Mouse (Mus musculus) lung, adult 18-20 months (tissue): ENCODE results near the gene Cntnap1.
"Not testable (repeated sequence)": the region's sequence is repeated elsewhere in the genome, so short reads cannot be mapped to it uniquely, and the experiment has no call there.

ENCODE experiments used
- DNase-seq, 2 experiments: peaks; one replicate each; pipeline ENCODE4 v3.0.0; 2022; ENCODE audit warnings: mixed read lengths in 2 of 2

The Cntnap1 gene

DNA sequence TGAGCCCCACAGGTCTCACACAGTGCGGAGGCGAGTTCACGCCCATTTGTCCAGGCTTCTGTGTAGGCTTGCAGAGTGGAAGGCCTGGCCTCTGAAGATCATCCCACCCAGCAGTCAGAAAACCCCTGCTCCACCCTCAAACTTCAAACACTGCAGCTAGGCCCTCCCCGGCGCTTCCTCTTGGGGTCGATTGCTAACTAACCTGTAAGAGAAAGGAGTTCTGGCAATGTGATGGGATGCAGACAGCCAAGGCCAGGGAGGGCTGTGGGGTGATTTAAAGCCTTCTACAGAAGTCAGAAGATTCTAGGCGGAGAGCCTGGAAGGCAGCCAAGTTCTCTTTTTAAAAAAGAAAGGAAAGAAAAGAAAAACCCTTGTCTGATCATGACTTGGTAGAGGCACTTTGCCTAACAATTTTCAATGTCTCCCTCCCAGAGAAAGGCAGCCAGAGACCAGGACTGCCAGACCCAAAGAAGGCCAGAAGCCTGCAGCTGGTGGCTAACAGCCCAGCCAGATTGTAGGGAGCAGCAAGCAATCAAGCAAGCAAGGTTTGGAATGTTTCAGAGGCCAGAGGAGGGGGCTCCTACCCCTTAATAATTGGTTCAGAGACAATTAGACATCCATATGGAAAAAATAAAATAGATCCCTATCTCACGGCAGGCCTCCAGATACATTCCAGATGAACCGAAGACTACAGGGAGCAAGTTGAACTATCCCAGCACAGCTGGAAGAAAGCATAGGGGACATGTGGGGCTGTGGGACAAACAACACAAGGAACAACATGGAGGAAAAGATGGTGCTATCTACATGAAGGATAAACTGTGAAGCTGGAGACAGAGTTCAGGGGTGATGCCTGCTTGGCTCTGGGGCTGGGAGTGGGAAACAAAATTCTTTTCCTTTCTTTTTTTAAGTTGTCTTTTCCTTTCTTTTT, 20.9 kb upstream of the Cntnap1 start:
- DNase-seq = no peak

DNA sequence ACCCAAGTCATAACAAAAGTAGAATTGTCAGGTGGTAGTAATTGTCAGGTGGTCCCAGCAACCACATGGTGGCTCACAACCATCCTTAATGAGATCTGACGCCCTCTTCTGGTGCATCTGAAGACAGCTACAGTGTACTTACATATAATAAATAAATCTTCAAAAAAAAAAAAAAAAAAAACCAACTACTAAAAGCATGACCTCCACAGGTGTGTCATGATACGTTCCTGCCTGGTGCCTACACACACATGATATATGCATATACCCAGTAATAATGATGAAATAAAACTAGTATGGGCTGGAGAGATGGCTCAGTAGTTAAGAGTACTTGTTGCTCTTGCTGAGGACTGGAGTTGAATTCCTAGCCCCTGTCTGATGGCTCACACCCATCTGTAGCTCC, 19.3 kb upstream of the Cntnap1 start:
- no peak for DNase-seq

DNA sequence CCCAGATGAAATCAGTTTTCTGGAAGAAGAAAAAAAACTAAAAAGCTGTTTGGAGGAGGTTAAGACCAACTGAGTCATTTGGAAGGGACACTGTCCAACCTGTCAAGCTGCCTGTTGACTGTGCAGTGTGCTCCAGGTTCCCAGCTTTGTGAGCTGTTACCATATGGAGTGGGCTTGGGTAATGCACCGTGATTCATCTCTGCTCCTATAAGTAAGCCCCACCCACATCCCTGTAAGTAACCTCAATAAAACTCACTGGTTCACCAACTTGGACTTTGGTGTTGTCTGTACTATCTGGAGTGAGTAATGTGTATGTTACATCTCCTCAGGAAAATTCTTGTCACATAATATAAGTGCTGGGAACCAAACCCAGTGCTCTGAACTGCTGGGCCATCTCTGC, 17.5 kb upstream of the Cntnap1 start:
- no peak for DNase-seq

DNA sequence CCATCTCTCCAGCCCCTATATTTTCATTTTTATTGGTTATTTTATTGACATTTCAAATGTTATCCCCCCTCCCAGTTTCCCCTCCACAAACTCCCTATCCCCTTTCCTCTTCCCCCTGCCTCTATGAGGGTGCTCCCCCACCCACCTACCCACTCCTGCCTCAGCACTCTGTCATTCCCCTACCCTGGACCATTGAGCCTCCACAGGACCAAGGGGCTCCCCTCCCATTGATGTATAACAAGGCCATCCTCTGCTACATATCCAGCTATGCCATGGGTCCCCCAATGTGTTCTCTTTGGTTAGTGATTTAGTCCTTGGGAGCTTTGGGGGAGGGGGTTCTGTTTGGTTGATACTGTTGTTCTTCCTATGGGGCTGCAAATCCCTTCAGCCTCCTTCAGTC, 15.7 kb upstream of the Cntnap1 start:
- no peak for DNase-seq

DNA sequence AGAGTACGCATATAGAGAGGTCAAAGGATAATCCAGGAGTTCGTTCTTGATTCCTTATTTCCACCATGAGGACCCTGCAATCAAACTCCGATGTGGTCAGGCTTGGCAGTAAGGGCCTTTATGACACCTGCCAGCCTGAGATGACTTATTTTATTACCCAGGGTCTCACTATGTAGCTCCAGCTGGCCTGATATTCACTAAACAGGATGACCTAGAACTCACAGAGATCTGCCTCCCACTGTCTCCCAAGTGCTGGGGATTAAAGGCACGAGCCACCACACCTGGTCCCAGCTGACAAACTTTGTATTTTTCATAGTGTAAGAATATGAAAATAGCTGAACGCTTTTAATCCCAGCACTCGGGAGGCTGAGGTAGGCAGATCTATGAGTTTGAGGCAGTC, 15.2 kb upstream of the Cntnap1 start:
- no peak for DNase-seq

DNA sequence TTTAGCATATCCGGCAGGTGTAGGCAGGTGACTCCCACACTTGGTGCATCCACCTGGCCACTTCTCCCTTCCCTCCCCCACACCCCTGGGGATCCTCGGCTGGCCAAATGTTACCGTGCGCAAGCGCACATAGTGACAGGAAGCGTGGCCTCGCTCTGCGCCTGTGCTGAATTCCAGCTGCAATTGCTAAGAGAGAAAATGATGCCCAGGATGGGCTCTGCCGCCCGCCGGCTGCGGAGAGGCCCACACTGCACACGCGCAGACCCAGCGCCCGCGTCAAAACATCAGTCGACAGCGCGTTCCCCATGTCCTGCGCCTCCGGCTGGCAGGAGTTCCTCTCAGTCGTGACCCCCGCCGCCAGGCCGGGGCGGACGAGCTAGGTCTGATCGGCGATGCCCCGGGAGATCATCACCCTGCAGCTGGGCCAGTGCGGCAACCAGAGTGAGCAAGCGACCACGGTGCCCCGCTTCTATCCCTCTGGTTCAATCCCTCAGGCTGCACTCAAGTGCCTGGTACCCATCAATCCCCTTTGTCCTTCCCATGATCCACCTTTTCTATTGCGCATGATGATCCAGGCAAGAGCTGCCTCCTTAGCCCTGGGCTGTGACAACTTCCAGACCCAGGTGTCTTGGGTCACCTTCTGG, 14.5 kb upstream of the Cntnap1 start, which contains the start of gene Tubg2:
Gene Tubg2 (plus strand): TSS at position 180 of the 644 bp plus-strand sequence.
- peak in 1 of 2 experiments; percentile 49 for DNase-seq

DNA sequence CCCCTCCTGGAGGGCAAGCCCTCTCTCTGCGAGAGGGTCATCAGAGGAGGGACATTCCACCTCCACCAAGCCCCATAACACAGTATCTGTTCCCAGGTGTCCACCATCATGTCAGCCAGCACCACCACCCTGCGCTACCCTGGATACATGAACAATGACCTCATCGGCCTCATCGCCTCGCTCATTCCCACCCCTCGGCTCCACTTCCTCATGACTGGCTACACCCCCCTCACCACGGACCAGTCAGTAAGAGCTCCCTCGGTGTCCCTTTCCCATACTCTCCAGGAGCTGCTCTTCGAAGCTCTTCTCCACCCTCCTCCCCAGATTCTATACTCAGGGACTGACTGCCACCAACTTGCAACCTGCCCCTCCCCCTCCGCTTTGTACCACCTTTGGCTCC, 10.2 kb upstream of the Cntnap1 start:
- DNase-seq = not testable (repeated sequence)

DNA sequence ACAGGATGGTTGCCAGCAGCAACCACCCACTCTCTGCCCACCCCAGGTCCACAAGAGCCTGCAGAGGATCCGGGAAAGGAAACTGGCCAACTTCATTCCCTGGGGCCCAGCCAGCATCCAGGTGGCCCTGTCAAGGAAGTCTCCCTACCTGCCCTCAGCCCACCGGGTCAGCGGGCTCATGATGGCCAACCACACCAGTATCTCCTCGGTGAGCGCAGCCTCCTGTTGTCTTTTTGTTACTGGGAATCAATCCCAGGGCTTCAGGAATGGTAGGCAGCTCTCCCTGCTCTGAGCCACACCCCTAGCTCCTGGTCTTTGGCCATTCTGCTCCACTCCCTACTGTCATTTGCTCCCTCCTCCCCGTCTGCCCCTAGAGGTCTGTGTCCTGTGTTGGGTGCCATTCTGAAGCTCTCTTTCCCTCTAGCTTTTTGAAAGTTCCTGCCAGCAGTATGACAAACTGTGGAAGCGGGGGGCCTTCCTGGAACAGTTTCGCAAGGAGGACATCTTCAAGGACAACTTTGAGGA, 9.3 kb upstream of the Cntnap1 start:
- not testable (repeated sequence) for DNase-seq

DNA sequence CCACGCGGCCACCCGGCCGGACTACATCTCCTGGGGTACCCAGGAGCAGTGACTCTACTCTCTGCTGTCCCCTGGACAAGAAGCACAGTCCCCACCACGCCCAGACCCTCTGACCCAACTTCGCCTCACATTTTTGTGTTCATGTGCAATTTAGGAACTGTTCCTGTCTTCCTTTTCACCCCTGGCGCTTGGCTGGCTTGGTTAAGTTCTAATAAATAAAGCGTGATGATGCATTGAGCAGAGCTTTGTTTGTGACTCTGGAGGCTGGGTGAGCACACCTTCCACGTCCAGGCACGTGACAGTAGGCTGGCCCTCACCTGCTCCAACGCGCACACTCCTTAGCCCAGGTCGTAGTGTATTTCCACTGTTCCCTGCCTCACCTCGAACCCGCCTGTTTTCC, 8.8 kb upstream of the Cntnap1 start:
- DNase-seq = no peak

DNA sequence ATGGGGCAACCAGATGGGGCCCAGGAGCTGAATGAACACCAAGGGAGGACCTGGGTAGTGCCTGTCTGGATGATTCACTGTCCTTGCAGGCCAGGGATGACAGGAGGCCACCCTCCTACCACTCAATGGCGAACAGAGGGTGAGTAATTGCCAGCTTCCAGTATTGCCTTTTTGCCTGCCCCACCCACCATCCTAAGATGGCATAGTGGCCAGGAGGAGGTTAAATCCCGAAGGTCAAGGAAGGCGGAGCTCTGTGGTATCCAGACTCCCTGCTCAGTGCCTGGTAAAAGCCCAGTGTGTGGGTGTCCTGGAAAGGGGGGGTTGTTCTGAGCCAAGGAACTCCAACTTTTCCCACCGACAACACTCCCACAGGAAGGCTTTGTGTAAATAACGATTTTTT, 8.0 kb upstream of the Cntnap1 start:
- DNase-seq = no peak

DNA sequence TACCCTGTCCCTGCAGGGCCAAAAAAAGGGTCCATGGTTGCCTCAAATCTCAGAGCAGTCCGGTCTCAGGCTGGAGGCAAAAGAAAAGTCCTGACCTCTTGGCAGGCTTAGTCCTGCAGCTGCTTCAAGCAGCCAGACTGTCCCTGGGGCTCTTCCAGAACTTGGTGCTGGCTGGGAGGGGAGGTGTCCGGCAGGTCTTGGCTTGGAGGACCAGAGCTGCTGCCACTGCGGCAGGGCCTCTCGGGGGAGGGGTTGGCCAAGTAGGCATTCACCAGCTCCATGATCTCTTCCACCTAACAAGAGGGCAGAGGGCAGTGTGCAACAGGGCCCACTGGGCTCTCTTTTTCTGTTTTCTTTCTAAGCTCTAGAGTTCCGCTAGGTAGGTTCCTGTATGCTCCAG, 7.6 kb upstream of the Cntnap1 start:
- DNase-seq = peak; percentile 64 to 65

DNA sequence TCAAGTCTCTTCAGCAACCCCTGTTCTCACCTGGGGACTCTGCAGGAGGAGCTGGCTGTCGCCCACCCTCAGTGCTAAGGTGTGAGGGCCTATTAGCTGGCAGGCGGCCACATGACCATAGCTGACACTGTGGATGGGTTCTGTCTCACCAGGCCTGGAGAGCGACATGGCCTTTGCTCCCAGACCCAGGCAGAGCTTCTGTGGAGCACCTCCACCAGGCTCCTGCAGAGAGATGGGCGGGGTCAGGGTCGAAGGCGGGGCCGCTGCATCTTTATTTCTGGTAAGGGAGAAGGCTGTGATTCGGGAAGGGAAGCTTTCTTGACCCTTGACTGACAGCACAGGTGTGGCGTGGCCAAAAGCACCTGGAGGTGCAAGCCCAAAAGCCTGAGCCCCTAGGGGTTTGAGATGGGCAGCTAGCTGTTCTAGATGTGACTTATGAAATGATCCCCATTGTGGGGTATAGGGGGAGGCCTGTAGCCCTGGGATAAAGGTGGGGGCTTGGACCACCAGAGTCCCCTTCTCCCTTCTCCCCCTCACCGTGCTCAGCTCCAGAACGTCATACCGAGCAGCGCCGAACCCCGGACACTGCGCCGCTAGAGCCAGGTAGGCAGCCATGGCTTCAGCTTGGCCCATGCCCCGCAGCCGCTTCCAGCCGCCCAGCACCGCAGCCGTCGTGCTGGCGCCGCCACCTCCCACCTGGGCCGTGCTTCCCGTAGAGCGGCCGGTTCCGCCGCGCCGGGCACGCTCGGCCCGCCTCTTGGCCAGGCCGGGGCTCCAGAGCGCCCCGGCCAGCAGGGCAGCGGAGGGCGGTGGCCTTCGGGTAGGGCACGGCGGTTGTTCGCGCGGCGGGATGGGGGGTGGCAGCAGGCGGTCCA, 6.6 kb upstream of the Cntnap1 start:
- no peak for DNase-seq

DNA sequence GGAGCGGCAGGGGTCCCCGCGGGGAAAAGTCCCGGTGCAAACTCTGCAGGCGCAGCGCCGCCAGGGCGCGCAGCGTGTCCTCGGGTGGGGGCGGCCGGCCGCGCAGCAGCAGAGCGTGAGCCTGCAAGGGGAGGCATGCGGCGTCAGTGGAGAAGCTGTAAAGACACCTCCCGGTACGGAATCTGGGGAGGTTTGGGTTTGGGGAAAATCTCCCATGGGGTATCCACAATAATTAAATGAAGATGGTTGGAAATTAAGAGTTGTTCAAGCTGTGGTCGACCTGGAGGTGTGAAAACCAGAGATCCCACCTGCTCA, 6.0 kb upstream of the Cntnap1 start:
- no peak for DNase-seq

DNA sequence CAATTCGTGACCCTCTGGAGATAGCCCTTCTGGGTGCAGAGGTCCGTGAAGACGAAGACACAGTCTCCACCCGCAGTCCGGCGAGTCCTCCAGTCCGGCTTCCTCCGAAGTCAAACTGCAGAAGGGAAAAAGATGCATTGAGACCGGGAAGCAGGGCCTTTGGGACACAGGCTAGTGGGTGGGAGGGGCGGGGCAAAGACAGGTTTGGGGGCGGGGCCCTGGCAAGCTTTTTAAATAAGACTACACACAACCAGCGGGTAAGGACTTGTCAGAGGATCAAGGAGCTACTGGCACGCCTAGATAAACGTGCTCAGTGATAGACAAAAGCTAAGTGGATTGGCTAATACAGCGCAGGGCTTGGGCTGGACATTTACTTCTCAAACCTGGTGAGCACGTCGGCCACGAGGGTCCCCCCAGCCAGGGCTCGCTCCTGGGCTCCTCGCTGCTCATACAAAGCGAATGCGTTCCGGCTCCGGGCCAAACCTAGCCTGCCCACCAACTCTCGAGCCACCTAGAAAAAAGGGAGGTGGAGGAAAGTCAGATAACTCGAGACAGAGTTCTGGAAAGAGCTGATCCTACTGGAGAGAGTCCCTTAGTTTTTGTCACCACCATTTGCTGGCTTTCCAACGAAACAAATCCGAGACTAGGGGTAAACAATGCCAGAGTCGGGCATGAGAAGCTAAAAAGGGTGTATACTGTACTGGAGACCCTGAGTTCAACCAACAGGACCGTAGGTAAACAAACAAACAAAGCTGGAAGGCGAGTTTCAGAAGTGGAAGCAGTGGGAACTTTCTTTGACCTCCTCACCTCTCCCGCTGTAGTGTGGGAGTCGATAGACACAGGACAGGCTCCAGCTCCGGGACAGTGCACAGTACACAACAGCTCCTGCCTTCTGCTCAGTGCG, 5.4 kb upstream of the Cntnap1 start:
- DNase-seq = peak in 1 of 2 experiments; percentile 30

DNA sequence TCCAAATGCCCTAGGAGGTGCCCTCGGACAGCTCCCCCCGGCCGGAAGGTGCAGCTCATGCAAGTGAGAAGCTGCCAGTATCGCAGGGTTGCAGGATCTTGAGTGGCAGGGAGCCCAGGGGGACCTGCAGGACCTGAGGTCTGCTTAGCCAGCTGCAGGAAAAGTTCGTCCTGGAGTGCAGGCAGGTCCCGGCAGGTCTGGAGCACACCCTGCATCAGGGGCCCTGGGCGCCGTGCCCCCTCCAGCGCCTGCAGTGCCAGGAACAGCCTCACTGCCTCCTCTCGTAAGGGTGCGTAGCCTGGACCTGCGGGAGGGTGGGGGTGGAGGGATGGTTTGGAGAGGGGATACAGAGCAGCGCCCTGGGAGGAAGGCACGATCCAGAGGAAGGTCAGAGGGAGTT, 4.0 kb upstream of the Cntnap1 start:
- no peak for DNase-seq

DNA sequence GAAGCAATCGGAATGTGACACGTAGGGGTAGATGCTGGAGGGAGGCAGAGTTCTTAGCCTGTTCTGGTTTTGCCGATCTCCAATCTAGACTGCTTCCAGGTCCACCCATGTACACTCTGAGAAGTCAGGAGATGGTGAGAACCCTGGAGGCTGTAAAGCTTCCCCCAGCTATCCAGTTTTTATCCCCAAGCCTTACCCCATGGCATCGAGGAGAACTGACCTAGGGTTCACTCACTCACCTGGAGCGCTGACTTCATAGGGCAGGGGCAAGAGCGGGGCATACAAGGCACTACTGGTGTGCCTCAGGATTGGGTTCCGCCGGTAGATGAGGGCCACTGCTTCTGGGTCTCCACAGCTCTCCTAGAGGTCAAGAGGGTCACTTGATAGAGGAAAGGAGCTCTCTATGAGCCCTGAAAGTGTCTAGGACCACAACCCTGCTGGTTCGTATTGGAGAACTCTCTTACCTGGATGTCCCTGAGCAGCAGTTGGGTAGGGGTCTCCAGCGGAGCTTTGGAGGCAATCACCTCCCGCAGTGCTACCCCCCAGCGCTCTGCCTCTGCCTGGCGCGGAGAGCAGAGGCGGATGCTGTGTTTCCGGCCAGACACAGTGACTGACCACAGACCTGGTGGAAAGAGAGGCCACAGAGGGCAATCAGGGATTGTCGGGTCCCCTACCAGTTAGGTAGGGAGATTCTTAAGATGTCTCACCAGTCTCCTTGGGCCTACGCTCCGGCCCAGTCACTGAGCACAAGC, 2.9 kb upstream of the Cntnap1 start:
- DNase-seq = no peak

DNA sequence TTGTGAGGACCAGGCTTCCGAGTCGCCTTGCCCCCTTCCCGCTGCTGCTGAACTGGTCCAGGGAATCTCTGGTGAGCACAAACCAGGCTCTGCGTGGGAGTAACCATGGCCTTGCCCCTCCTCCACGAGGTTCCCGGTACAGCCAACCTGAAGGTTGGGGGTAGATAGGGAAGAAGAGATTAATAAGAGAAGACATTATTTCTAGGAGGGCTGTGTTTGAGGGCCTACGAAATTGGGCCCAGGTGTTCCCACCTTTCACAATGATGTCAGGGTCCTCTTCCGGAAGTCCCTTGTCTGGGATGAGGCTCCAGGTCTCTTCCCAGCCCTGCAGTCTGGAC, 2.4 kb upstream of the Cntnap1 start:
- DNase-seq = no peak

DNA sequence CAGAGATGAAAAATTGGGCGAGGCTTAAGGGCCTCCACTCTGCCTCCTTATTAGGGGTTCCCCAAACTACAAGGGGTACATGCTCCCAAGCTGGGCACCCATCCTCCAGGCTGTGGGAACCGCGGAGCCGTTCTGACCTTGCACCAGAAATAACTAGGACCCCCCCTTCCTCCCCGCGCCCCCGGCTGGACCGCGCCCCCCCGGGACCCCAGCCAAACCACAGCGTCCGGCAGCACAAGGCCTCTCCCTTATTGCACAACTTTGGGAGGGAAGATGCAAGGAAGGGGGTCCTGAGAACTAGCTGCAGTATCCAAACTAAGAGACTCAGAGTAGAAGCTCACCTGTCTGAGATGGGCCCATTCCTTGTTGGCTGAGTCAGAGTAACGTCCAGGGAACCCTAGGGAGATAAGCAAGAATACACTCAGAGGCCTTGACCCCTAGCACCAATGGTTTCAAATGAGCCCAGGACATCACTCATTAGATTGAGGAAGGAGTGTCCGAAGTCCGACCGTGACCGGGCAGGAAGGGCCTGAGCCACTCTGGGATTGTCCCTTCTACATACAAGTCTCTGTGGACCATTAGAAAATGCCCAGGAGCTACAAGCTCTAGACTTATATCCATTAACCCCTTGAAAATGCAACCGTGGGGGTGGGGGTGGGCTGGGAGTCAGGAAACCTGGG, 1.9 kb upstream of the Cntnap1 start:
- DNase-seq = peak in 1 of 2 experiments; percentile 39

DNA sequence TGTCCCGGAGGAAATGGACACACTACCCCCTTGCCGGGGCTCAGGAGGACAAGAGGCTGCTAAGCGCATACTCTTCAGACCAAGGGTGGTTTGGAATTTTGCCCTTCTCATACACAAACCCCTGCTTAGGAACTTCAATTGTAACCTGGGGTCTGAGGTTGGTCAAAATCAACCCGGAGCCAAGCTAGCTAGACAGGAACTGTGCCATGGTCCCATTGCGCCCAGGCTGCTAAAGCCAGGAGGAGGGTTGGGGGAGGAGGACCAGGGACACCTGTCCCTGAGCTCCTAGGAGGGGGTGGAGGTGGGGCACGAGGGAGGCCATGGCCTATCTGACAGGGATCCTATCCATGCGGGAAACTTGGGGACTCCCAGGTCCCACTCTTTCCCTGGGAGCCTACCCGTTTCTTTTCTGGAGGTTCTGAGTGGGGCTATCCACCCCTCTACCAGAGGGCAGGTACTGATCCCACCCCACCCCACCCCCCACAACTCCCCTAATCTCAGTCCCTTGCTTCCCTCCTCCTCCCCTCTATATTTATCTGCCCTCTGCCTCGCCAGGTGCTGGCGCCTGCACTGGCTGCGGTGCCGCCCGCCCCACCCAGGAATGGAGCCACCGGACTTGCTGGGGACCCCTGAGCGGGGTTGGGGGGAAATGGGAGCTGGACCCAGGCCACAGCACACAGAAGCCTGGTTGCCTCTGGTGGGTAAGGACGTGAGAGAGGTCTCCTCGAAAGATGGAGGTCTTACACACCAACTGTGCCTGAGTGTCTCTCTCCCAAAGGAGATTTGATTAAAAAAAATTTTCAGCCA, 819 bp upstream of the Cntnap1 start:
- DNase-seq = no peak
